Mouse (Mus musculus) gastrocnemius, postnatal 4 days (tissue): Measurements from ENCODE around the gene Slc25a42. TPM values are rescaled to one million over a fixed set of nuclear protein-coding genes. Genes with fewer than 3 reads are reported as not detected.

Experiments
- DNase-seq, 2 experiments: peaks; one replicate each; pipeline ENCODE4 v3.0.0; 2021 to 2022; ENCODE audit warnings: low spot score in 2 of 2, mixed read lengths in 2 of 2
- long read RNA-seq, 2 experiments: library from polyadenylated mRNA; stranded (forward); transcript quantifications; one replicate each; pipeline ENCODE4 v2.0.0; 2021
- total RNA-seq, 2 experiments: library from RNA; stranded (reverse); gene quantifications; 2 replicates each; pipeline ENCODE4 v1.2.3; 2021

Slc25a42 gene
- 10 to 100 TPM; 26.2 to 27.9 TPM for total RNA-seq
- long read RNA-seq, experiment 1, partial matches to known transcripts = 3 of 11 reads
- long read RNA-seq, experiment 1, other reads (novel, unspliced or antisense) = 2 of 11 reads
- long read RNA-seq, experiment 2, transcript Slc25a42-202 (8 exons, 3,196 nt) = major isoform, 9 of 16 reads
- long read RNA-seq, experiment 2, partial matches to known transcripts = 5 of 16 reads
- long read RNA-seq, experiment 2, other reads (novel, unspliced or antisense) = 2 of 16 reads

- DNase-seq = peak; percentile 86 to 96
Observed at GRCm38 (mm10) chr8:70212112-70213055, at the start of gene Slc25a42. Slc25a42 (minus strand) TSS chr8:70212305.

- DNase-seq = no peak
Observed at GRCm38 (mm10) chr8:70259043-70259442, 46.9 kb upstream of the Slc25a42 start.

GRCm38 (mm10) chr8:70258600-70258999, 46.5 kb upstream of the Slc25a42 start:
- DNase-seq = no peak

DNA sequence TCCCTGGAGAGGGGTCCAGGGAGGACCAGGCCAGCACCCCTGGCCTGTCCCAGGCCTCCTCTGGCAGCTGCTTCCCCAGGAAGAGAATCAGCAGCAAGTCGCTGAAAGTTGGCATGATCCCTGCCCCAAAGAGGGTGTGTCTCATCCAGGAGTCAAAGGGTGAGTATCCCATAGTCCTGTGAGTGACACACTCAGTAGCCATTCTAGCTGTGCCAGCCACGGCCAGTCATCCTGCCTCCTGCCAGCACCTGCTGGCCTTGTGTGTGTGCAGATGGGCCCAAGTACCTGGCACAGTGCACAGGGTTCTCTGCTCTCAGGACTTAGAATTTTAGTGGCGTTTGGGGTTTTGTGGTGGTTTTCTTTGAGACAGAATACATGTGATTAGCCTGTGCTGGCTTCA, 45.4 kb upstream of the Slc25a42 start:
- no peak for DNase-seq

- no peak for DNase-seq
Observed at GRCm38 (mm10) chr8:70254628-70255027, 42.5 kb upstream of the Slc25a42 start.

DNA sequence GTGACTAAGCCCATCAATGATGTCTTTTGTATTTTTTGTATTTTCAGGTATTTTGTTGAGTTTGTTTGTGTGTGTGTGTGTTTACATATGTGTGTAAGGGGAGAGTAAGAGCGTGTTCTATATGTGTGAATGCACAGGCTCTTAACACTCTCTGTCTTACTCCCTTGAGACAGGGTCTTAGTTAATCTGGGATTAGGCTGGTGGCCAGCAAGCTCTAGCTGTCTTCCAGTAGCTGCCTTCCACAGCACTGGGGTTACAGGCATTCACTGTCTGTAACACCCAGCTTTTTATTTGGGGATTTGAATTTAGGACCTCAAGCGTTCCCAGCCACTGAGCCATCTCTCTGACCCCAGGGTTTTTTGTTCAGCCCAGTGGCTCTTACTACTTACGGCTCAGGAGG, 35.7 kb upstream of the Slc25a42 start:
- DNase-seq = no peak

GRCm38 (mm10) chr8:70246622-70247021, 34.5 kb upstream of the Slc25a42 start:
- peak in 1 of 2 experiments; percentile 27 for DNase-seq

GRCm38 (mm10) chr8:70240642-70241041, 28.5 kb upstream of the Slc25a42 start:
- DNase-seq = no peak

GRCm38 (mm10) chr8:70237842-70238241, 25.7 kb upstream of the Slc25a42 start:
- no peak for DNase-seq

GRCm38 (mm10) chr8:70234781-70235128, 22.6 kb upstream of the Slc25a42 start:
- no peak for DNase-seq

- peak; percentile 88 to 94 for DNase-seq
Observed at GRCm38 (mm10) chr8:70234080-70234780, 22.1 kb upstream of the Slc25a42 start, which contains the start of the genes Sugp2 and Armc6. Sugp2 (plus strand) TSS chr8:70234226. Armc6 (minus strand) TSS chr8:70234466.

GRCm38 (mm10) chr8:70233606-70234005, 21.5 kb upstream of the Slc25a42 start:
- DNase-seq = no peak

GRCm38 (mm10) chr8:70230837-70231236, 18.7 kb upstream of the Slc25a42 start:
- DNase-seq = no peak

DNA sequence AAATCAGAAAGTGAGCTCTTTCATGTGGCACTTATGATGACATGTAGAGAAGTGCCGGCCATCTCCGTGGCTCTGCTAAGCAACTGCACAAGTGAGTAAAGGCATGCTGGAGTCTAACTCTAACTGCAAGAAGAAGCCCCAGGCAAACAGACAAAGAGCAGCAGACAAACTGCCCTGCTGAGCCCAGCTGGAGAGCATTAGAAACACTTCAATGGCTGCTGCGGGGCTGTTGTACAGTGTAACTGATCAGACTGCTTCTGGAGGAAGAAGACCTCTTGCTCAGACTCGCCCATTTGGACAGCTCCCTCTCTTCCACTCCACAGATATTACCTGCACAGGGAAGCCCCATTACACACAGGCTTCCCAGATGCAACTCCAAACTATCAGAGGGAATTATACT, 15.9 kb upstream of the Slc25a42 start:
- no peak for DNase-seq

DNA sequence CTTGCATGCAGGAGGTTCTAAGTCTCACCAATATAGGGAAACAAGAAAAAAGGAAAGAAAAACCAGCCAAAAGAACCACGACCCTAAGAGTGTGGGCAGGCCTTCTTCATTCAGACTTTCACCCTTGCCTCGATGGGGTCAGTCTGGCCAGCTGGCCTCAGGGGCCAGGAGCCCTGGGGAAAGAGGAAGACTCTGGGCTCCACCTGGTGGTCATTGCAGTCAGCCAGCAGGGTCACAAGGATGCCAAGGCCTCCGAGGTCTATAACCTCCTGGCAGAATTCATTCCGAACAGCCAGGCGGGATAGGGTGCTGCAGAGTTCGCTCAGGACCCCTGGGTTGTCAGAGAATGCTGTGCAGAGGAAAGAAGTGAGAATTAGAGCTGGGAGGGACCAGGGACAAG, 11.2 kb upstream of the Slc25a42 start:
- DNase-seq = peak in 1 of 2 experiments; percentile 51

GRCm38 (mm10) chr8:70222041-70222440, 9.9 kb upstream of the Slc25a42 start:
- DNase-seq = no peak

GRCm38 (mm10) chr8:70220911-70221310, 8.8 kb upstream of the Slc25a42 start:
- DNase-seq = no peak

DNA sequence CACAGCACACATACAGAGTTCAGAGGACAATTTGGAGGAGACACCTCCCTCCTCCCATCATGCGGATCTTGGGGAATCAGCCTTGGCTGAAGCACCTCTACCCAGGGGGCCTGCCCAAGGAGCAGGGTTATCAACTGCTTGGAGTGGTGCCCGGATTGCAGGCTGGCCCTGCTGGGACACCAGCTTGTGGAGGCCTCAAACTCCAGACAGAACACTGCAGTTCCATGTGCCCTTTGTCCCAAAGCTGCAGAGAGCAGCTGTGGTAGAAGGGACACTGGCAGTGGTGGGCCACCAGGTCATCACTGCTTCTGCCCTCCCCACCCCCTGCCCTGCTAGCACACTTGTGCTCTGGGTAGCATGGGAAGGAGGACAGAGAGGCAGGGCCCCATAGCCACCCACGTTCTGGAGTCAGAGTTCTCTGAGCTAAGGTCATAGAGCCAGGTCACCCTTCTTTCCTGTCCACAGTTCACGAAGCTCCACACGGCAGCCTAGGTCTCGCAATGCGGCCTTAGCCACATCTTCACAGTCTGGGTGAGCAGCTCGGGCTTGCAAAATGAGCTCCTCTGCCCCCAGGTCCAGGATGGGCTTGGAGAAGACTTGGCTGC, 8.2 kb upstream of the Slc25a42 start:
- DNase-seq = peak in 1 of 2 experiments; percentile 45

GRCm38 (mm10) chr8:70219107-70219684, 7.1 kb upstream of the Slc25a42 start:
- DNase-seq = no peak

- DNase-seq = no peak
Observed at GRCm38 (mm10) chr8:70217441-70217840, 5.3 kb upstream of the Slc25a42 start.

GRCm38 (mm10) chr8:70216566-70216965, 4.5 kb upstream of the Slc25a42 start:
- peak; percentile 45 to 73 for DNase-seq
